Mouse (Mus musculus) liver, embryonic 14 days (tissue): ENCODE data around the gene Tnnc1. TPM values are rescaled to one million over a fixed set of nuclear protein-coding genes. Genes with fewer than 3 reads are reported as not detected.

Experiments
- polyA plus RNA-seq: library from polyadenylated mRNA; depleted of rRNA; stranded (reverse); fragments of >200 nt; gene quantifications from 2 replicates; pipeline ENCODE4 v1.2.3, GENCODE M21; 2012; rRNA removed

Tnnc1 gene
- polyA plus RNA-seq = 26.9 and 38.1 TPM in 2 replicates

GRCm38 (mm10) chr14:31208084-31208483 lies at the start of gene Tnnc1:
Gene Tnnc1, plus strand, starts transcription at chr14:31208312.

GRCm38 (mm10) chr14:31168425-31168824 lies 39.7 kb upstream of the Tnnc1 start, which contains the start of gene Stab1:
Gene Stab1, minus strand, starts transcription at chr14:31168641.

GRCm38 (mm10) chr14:31216846-31217245 lies 8.7 kb downstream of the Tnnc1 start, which contains the start of gene Nisch:
Gene Nisch, minus strand, starts transcription at chr14:31216946.

GRCm38 (mm10) chr14:31217666-31218065 lies 9.6 kb downstream of the Tnnc1 start, which contains the start of gene Sema3g:
Gene Sema3g, plus strand, starts transcription at chr14:31217860.

GRCm38 (mm10) chr14:31251084-31251604 lies 43.0 kb downstream of the Tnnc1 start, which contains the start of the genes Phf7 and Bap1:
Gene Phf7, minus strand, starts transcription at chr14:31251317.
Gene Bap1, plus strand, starts transcription at chr14:31251450.

Other genes starting within 250 kb of the Tnnc1 start
- gene Glt8d1, start 206.9 kb upstream of the Tnnc1 start, polyA plus RNA-seq = 19.0 and 20.2 TPM in 2 replicates
- 159 and 174 TPM in 2 replicates for gene Spcs1, start 206.6 kb upstream of the Tnnc1 start, polyA plus RNA-seq
- gene Pbrm1, start 189.2 kb upstream of the Tnnc1 start, polyA plus RNA-seq = 11.2 and 13.4 TPM in 2 replicates
- gene Gnl3, start 189.2 kb upstream of the Tnnc1 start, polyA plus RNA-seq = 100 and 101 TPM in 2 replicates
- 25.4 and 28.7 TPM in 2 replicates for gene Smim4, start 79.4 kb upstream of the Tnnc1 start, polyA plus RNA-seq
- gene Nt5dc2, start 77.3 kb upstream of the Tnnc1 start, polyA plus RNA-seq = 125 and 132 TPM in 2 replicates
- gene Stab1, start 39.7 kb upstream of the Tnnc1 start, polyA plus RNA-seq = 17.4 and 20.0 TPM in 2 replicates
- gene Nisch, start 8.6 kb downstream of the Tnnc1 start, polyA plus RNA-seq = 57.5 and 73.8 TPM in 2 replicates
- 0.12 and 0.14 TPM in 2 replicates for gene Sema3g, start 9.5 kb downstream of the Tnnc1 start, polyA plus RNA-seq
- 2.9 and 3.1 TPM in 2 replicates for gene Phf7, start 43.0 kb downstream of the Tnnc1 start, polyA plus RNA-seq
- 24.0 and 27.4 TPM in 2 replicates for gene Bap1, start 43.1 kb downstream of the Tnnc1 start, polyA plus RNA-seq
- gene Dnah1, start 115.6 kb downstream of the Tnnc1 start, polyA plus RNA-seq = 0.09 and 0.14 TPM in 2 replicates
- 13.1 and 14.8 TPM in 2 replicates for gene Capn7, start 128.3 kb downstream of the Tnnc1 start, polyA plus RNA-seq
- gene Sh3bp5, start 227.8 kb downstream of the Tnnc1 start, polyA plus RNA-seq = 15.1 and 16.3 TPM in 2 replicates